9 mouse cellular contexts compared by ENCODE assay signal in the genomic region with DNA sequence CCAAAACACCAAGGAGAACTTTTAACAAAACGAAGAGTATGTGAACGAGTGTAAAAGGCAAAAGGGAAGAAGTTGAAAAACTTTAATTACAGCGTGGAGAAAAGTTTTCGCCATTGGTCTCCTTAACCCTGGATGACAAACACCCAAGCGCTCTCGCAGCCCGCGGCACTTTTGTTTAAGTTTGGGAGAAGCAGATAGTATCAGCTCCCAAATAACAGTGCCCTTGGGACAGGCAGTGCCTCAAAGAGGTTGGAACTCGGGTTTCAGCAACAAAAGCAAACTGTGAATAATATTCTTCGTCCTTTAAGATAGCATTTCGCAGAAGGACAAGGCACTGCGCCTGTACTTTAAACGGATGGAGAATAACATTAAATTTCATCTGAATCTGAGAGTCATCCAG. TPM values are rescaled to one million over a fixed set of nuclear protein-coding genes. Genes with fewer than 3 reads are reported as not detected.
DNase-seq lines count a peak whose midpoint lies in the region; ATAC-seq and TF ChIP-seq lines count a peak whose summit lies in the region.
"Had no signal": no experiment of that assay in that cellular context is flagged by ENCODE, and none has a peak within 500 bp of the region (broad histone marks: within the 10 kb centered on the region; RNA-seq: fewer than 3 reads in every experiment).

No protein-coding gene starts in this region.

- TF ChIP-seq POLR2A in cortical plate, adult 2 months (IDR thresholded peaks at IDR 0.05; ENCODE audit: extremely low read depth, insufficient read depth, low read length): no peak

- peak overlapping the region; percentile 88 for H3K4me2 ChIP-seq in hindbrain, embryonic 13.5 days

- TF ChIP-seq CTCF in cortical plate, adult 2 months (IDR thresholded peaks at IDR 0.05; ENCODE audit: extremely low read depth, insufficient read depth, low read length): no peak

- no peaks in the 10 kb centered on the region for H3K4me1 ChIP-seq in cortical plate, adult 2 months (ENCODE audit: control insufficient read depth, insufficient read depth, low read length)
- H3K4me1 ChIP-seq in hindbrain, embryonic 13.5 days (replicated peaks): peaks cover 40% of the 10 kb centered on the region

- peak; percentile 6 for DNase-seq in R1 (ENCODE audit: low read depth, low spot score)
- peak; percentile 21 for DNase-seq in mesoderm, embryonic 11.5 days (ENCODE audit: low read depth, low spot score)
- no peak for DNase-seq in cerebellum, postnatal 36 days
- DNase-seq in cerebellum, postnatal 25 days: no peak
- no peak for DNase-seq in thymus, postnatal 25 days
- DNase-seq: right cerebral cortex, postnatal 25 days had no signal

- WGBS in hindbrain, embryonic 13.5 days: 2% methylated on average over 13 of the region's 13 CpGs

- no peak overlapping the region for H3K9ac ChIP-seq in hindbrain, embryonic 13.5 days
- H3K9ac ChIP-seq: liver, embryonic 14.5 days had no signal

- H3K4me3 ChIP-seq in cortical plate, adult 2 months (ENCODE audit: insufficient read depth, low read length): peak overlapping the region; percentile 13
- H3K4me3 ChIP-seq in hindbrain, embryonic 13.5 days: peak overlapping the region; percentile 48

- H3K27me3 ChIP-seq in hindbrain, embryonic 13.5 days: peaks cover 85% of the 10 kb centered on the region

- no peaks in the 10 kb centered on the region for H3K36me3 ChIP-seq in hindbrain, embryonic 13.5 days

- no peaks in the 10 kb centered on the region for H3K9me3 ChIP-seq in hindbrain, embryonic 13.5 days

- H3K27ac ChIP-seq in cortical plate, adult 2 months (ENCODE audit: insufficient read depth, low read length): no peak overlapping the region
- no peak overlapping the region for H3K27ac ChIP-seq in hindbrain, embryonic 13.5 days
- H3K27ac ChIP-seq: liver, embryonic 14.5 days had no signal

- no peak for ATAC-seq in hindbrain, embryonic 13.5 days (ENCODE audit: low FRiP score)

RNA-seq across cellular contexts. Expression of a gene that starts 0.6 kb away (rescaled TPM):
- polyA plus RNA-seq in cortical plate, adult 2 months (2012; rRNA removed): 9.4 and 9.8 TPM in 2 replicates
- 39.7 and 42.1 TPM in 2 replicates for polyA plus RNA-seq in hindbrain, embryonic 13.5 days (2015; fragmentation: Nextera tagmentation; extraction: Ambion mirVana)

RNA-seq across cellular contexts. Expression of a gene that starts 1.2 kb away (rescaled TPM):
- 122 and 126 TPM in 2 replicates for polyA plus RNA-seq in cortical plate, adult 2 months (2012; rRNA removed)
- 311 and 322 TPM in 2 replicates for polyA plus RNA-seq in hindbrain, embryonic 13.5 days (2015; fragmentation: Nextera tagmentation; extraction: Ambion mirVana)

RNA-seq across cellular contexts. Expression of a gene that starts 46.4 kb away (rescaled TPM):
- polyA plus RNA-seq in cortical plate, adult 2 months (2012; rRNA removed): 1.1 and 1.2 TPM in 2 replicates
- 0.60 and 1.2 TPM in 2 replicates for polyA plus RNA-seq in hindbrain, embryonic 13.5 days (2015; fragmentation: Nextera tagmentation; extraction: Ambion mirVana)

Comparison
In these comparisons a context has a peak if more than half of its experiments do, and no peak if none do; other contexts are left out.
1. DNase-seq: peak in R1 (single experiment) and mesoderm, embryonic 11.5 days (single experiment); none in cerebellum, postnatal 36 days (0 of 2), cerebellum, postnatal 25 days (0 of 2) and thymus, postnatal 25 days (single experiment).